Mouse (Mus musculus) cerebellum, adult 18-20 months (tissue): ENCODE measurements at regions not wholly inside any gene's neighbourhood (a gene's known extent, or its start where the extent isn't known, plus 50 kb on each side); places are given as distances from the start of the nearest gene placed in this dataset.

ENCODE experiments used
- DNase-seq, 2 experiments: peaks; one replicate each; pipeline ENCODE4 v3.0.0; 2021

GRCm38 (mm10) chr5:95864252-95864651 is 88.5 kb downstream of the E330014E10Rik start:
- DNase-seq = no peak

GRCm38 (mm10) chr5:95864725-95865492 is 89.1 kb downstream of the E330014E10Rik start:
- DNase-seq = no peak

DNA sequence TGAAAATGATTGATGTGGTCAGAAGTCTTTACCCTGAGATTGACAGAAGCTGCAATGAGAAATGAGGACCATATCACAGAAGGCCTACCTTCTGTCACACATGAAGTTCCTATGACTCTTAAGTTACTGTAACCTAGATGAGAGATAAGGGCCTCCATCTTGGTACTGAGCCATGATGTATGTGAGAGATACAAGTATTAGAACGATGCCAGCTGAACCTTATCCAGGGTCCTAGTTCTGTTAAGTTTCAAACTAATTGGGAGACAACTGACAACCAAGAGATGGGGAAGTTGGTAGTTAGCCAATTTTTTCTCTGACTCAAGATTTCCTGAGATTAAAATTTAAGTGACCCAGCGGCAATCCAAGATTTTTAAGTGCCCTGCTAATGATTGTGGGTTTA is 89.7 kb downstream of the E330014E10Rik start:
- no peak for DNase-seq

GRCm38 (mm10) chr5:95866848-95867495 is 89.8 kb upstream of the Cxcl13 start:
- DNase-seq = no peak

GRCm38 (mm10) chr5:95870336-95870845 is 86.4 kb upstream of the Cxcl13 start:
- DNase-seq = no peak

DNA sequence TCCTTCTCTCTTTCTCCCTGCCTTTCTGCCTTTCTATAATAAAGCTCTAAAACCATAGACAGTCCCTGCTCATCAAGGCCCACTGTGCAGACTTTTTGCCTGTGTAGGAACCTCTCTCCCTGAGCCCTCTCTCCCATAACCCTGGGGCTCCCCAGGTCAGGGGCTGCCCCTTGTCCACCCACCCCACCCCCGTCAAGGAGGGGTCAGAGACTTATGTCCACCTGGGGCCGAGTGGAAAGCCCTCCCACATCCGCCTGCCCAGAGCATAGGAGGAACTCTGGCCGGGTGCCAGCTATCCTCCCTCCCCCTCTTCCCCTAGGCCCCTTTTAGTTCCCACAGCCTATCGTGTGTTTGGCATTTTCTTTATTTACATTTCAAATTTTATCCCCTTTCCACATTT is 81.8 kb upstream of the Cxcl13 start:
- no peak for DNase-seq

GRCm38 (mm10) chr5:95880914-95881313 is 75.8 kb upstream of the Cxcl13 start:
- peak; percentile 22 to 24 for DNase-seq
